Mouse (Mus musculus) thymus, adult 2 months (tissue): ENCODE results near the gene Grhpr. TPM values are rescaled to one million over a fixed set of nuclear protein-coding genes. Genes with fewer than 3 reads are reported as not detected.
"Not testable (repeated sequence)": the region's sequence is repeated elsewhere in the genome, so short reads cannot be mapped to it uniquely, and the experiment has no call there.

Source experiments
- DNase-seq: peaks from one replicate; pipeline ENCODE4 v3.0.0; 2021
- H3K27ac ChIP-seq: fragments of 200-500 bp; 2 replicates; pipeline ENCODE4 v1.5.1; 2012; ENCODE audit warnings: low read length, control low read depth; ENCODE audit not compliant: control insufficient read depth, insufficient read depth
- H3K27me3 ChIP-seq: fragments of 200-500 bp; 2 replicates; pipeline ENCODE4 v1.6.1; 2012; ENCODE audit warnings: mild to moderate bottlenecking, low read length, moderate library complexity, mixed read lengths; ENCODE audit not compliant: control insufficient read depth, insufficient read depth
- H3K36me3 ChIP-seq: fragments of 200-500 bp; 2 replicates; pipeline ENCODE4 v1.6.1; 2012; ENCODE audit warnings: mild to moderate bottlenecking, low read length, moderate library complexity; ENCODE audit not compliant: control insufficient read depth, insufficient read depth
- H3K4me1 ChIP-seq: fragments of 200-500 bp; replicated peaks from 2 replicates; pipeline ENCODE4 v1.6.1; 2012; ENCODE audit warnings: low read length; ENCODE audit not compliant: control insufficient read depth, insufficient read depth
- H3K4me3 ChIP-seq: fragments of 200-500 bp; 2 replicates; pipeline ENCODE4 v1.5.1; 2012; ENCODE audit warnings: mild to moderate bottlenecking, low read length, control low read depth, moderate library complexity; ENCODE audit not compliant: control insufficient read depth, insufficient read depth
- CTCF ChIP-seq: fragments of 200-500 bp; IDR thresholded peaks from 2 replicates; pipeline ENCODE4 v1.5.1; 2012; ENCODE audit warnings: mild to moderate bottlenecking, control low read depth, low read length, moderate library complexity, borderline replicate concordance; ENCODE audit not compliant: control insufficient read depth, poor library complexity, insufficient read depth; ENCODE audit errors: extremely low read depth
- POLR2A ChIP-seq: fragments of 200-500 bp; IDR thresholded peaks from 2 replicates; pipeline ENCODE4 v1.6.1; 2012; ENCODE audit warnings: mild to moderate bottlenecking, low read length, control low read depth, moderate library complexity; ENCODE audit not compliant: control insufficient read depth, poor library complexity, insufficient read depth; ENCODE audit errors: extremely low read depth
- WGBS: fragments of 180-500 bp; shearing (Covaris S2); methylation state at CpG from one replicate; pipeline ENCODE4 v1.1.7; 2018; 5-methylcytosine and 5-hydroxymethylcytosine counted together
- polyA plus RNA-seq: library from polyadenylated mRNA; depleted of rRNA; stranded (reverse); fragments of >200 nt; gene quantifications from 2 replicates; pipeline ENCODE4 v1.2.3, GENCODE M21; 2012

Grhpr gene
- polyA plus RNA-seq, 1 experiment, result 33.3 TPM

GRCm38 (mm10) chr4:44943480-44943879 is 37.7 kb upstream of the Grhpr start:
- H3K27me3 ChIP-seq, result no peaks in the 10 kb centered on the region
- no peak overlapping the region for H3K27ac ChIP-seq
- DNase-seq, result no peak
- H3K4me3 ChIP-seq, result no peak overlapping the region
- H3K36me3 ChIP-seq, result no peaks in the 10 kb centered on the region
- peaks cover 4% of the 10 kb centered on the region for H3K4me1 ChIP-seq
- TF ChIP-seq POLR2A (no peak), CTCF (no peak)
- 92% methylated on average over 6 of the region's 6 CpGs for WGBS

- DNase-seq, result no peak
- 19% methylated on average over 10 of the region's 10 CpGs for WGBS
- Histone ChIP-seq H3K36me3 (no peaks in the 10 kb centered on the region), H3K27ac (no peak overlapping the region), H3K4me1 (peaks cover 4% of the 10 kb centered on the region), H3K27me3 (no peaks in the 10 kb centered on the region), H3K4me3 (no peak overlapping the region)
- no peak for TF ChIP-seq CTCF
- no peak for TF ChIP-seq POLR2A
Measured at GRCm38 (mm10) chr4:44944426-44945075, 36.6 kb upstream of the Grhpr start.

- H3K4me1 ChIP-seq, H3K4me3 ChIP-seq, H3K27ac ChIP-seq, H3K27me3 ChIP-seq, H3K36me3 ChIP-seq, DNase-seq: not testable (repeated sequence)
- WGBS, result 100% methylated on average over 2 of the region's 2 CpGs
Measured at GRCm38 (mm10) chr4:44946126-44946525, 35.1 kb upstream of the Grhpr start.

- DNase-seq, result no peak
- WGBS, result 95% methylated on average over 5 of the region's 5 CpGs
- Histone ChIP-seq H3K27me3 (no peaks in the 10 kb centered on the region), H3K4me1 (no peaks in the 10 kb centered on the region; the same call in none of the 2 replicates), H3K4me3 (no peak overlapping the region), H3K36me3 (no peaks in the 10 kb centered on the region), H3K27ac (no peak overlapping the region)
- no peak for TF ChIP-seq POLR2A
Measured at GRCm38 (mm10) chr4:44947464-44947863, 33.7 kb upstream of the Grhpr start.

GRCm38 (mm10) chr4:44948314-44948713 is 32.9 kb upstream of the Grhpr start:
- Histone ChIP-seq H3K4me3 (no peak overlapping the region), H3K4me1 (no peaks in the 10 kb centered on the region; the same call in 1 of the 2 replicates), H3K27ac (no peak overlapping the region), H3K36me3 (no peaks in the 10 kb centered on the region), H3K27me3 (no peaks in the 10 kb centered on the region)
- TF ChIP-seq POLR2A, result no peak
- no peak for TF ChIP-seq CTCF
- WGBS, result 97% methylated on average over 1 of the region's 1 CpGs
- no peak for DNase-seq

- TF ChIP-seq POLR2A (no peak), CTCF (no peak)
Measured at GRCm38 (mm10) chr4:44953041-44953440, 28.2 kb upstream of the Grhpr start.

GRCm38 (mm10) chr4:44958776-44959175 is 22.4 kb upstream of the Grhpr start:
- peaks cover 6% of the 10 kb centered on the region for H3K4me1 ChIP-seq
- TF ChIP-seq POLR2A, result no peak
- TF ChIP-seq CTCF, result no peak
- 94% methylated on average over 9 of the region's 9 CpGs for WGBS
- no peak for DNase-seq
- H3K36me3 ChIP-seq, result no peaks in the 10 kb centered on the region
- no peaks in the 10 kb centered on the region for H3K27me3 ChIP-seq
- no peak overlapping the region for H3K4me3 ChIP-seq
- H3K27ac ChIP-seq, result no peak overlapping the region

More at GRCm38 (mm10) chr4:44953041-44953440, 28.2 kb upstream of the Grhpr start:
- Histone ChIP-seq H3K4me1 (no peaks in the 10 kb centered on the region), H3K36me3 (no peaks in the 10 kb centered on the region), H3K4me3 (no peak overlapping the region), H3K27me3 (no peaks in the 10 kb centered on the region), H3K27ac (no peak overlapping the region)
- DNase-seq, result no peak
- WGBS, result 95% methylated on average over 9 of the region's 9 CpGs
